ENCODE assay signal across 9 mouse cellular contexts in the genomic region with DNA sequence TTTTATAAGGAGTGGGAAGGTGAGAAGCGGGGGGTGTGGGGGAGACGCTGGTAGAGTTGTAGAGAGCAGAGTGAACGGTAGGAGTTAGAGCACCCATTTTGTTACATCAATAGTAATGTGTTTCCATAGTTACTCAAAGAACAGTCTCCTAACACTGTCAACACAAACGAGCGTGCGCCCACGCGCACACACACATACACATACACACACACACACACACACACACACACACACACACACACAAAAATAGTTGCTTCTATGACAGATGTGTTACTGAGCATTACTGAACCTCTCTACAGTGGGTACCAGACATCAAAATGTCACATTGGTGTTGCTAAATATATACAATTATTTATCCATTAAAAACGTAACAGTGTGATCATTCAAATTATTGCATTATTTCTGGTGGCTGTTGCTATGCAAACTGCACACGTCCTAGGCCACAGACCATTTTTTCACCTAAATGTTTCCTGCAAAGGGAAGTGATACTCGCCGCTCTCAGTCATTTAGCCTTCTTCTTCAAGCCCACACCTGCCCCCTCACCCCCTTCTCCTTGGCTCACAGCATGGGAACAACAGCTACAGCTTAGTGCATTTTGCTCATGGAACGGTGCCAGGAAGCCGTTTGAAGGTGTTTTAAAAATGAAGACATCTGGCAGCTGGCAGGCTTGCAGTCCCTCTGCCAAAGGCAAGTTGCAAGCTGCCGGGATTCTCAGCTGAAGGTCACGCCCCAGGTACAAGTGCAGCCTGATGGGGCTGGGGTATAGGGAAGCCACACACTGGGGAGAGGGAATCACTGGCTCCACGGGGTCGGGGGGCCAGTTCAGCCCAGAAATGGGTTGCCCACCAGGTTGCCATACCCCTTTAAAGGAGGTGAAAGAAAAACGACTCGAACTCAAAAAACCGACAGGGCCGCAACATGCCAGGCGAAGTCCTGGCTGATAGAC.
DNase-seq lines count a peak whose midpoint lies in the region; ATAC-seq and TF ChIP-seq lines count a peak whose summit lies in the region.
"Had no signal": no experiment of that assay in that cellular context is flagged by ENCODE, and none has a peak within 500 bp of the region (broad histone marks: within the 10 kb centered on the region; RNA-seq: fewer than 3 reads in every experiment).

No protein-coding gene starts in this region.

- no peak overlapping the region for H3K9ac ChIP-seq in neural tube, embryonic 12.5 days
- H3K9ac ChIP-seq in forebrain, postnatal 0 days, result no peak overlapping the region
- no peak overlapping the region for H3K9ac ChIP-seq in hindbrain, postnatal 0 days (replicated peaks; ENCODE audit: low read length)
- no peak overlapping the region for H3K9ac ChIP-seq in neural tube, embryonic 13.5 days
- no peak overlapping the region for H3K9ac ChIP-seq in intestine, postnatal 0 days (ENCODE audit: low read depth, low read length)
- H3K9ac ChIP-seq: liver, embryonic 14.5 days had no signal

- H3K27me3 ChIP-seq in neural tube, embryonic 12.5 days (replicated peaks), result no peaks in the 10 kb centered on the region
- no peaks in the 10 kb centered on the region for H3K27me3 ChIP-seq in forebrain, postnatal 0 days (ENCODE audit: insufficient read depth, low read length)
- H3K27me3 ChIP-seq in hindbrain, postnatal 0 days (ENCODE audit: insufficient read depth, low read length), result no peaks in the 10 kb centered on the region
- H3K27me3 ChIP-seq in neural tube, embryonic 13.5 days, result no peaks in the 10 kb centered on the region
- H3K27me3 ChIP-seq in intestine, postnatal 0 days (replicated peaks; ENCODE audit: control insufficient read depth, insufficient read depth, low read length), result no peaks in the 10 kb centered on the region

- peak; percentile 56; the same call in 1 of the 2 replicates for ATAC-seq in neural tube, embryonic 12.5 days (ENCODE audit: low FRiP score, low read depth)
- peak; percentile 87 for ATAC-seq in forebrain, postnatal 0 days
- ATAC-seq in hindbrain, postnatal 0 days, result peak; percentile 49; the same call in 1 of the 2 replicates
- peak; percentile 71 for ATAC-seq in neural tube, embryonic 13.5 days (ENCODE audit: low read depth)
- ATAC-seq in intestine, postnatal 0 days, result no peak

- no peak for DNase-seq in neural tube, embryonic 10.5 days (ENCODE audit: extremely low spot score, low spot score)
- no peak for DNase-seq in forebrain, postnatal 0 days
- peak; percentile 80 for DNase-seq in hindbrain, postnatal 0 days (ENCODE audit: low spot score)
- no peak for DNase-seq in urinary bladder, postnatal 10 days (ENCODE audit: low spot score)
- no peak for DNase-seq in gastrocnemius, postnatal 4 days (ENCODE audit: low spot score in 2 of 2)

- H3K27ac ChIP-seq in neural tube, embryonic 12.5 days, result no peak overlapping the region
- H3K27ac ChIP-seq in forebrain, postnatal 0 days (ENCODE audit: low read depth, low read length), result peak overlapping the region; percentile 40; the same call in 1 of the 2 replicates
- H3K27ac ChIP-seq in hindbrain, postnatal 0 days, result no peak overlapping the region
- peak overlapping the region; percentile 6; the same call in 1 of the 2 replicates for H3K27ac ChIP-seq in neural tube, embryonic 13.5 days (replicated peaks)
- H3K27ac ChIP-seq in intestine, postnatal 0 days (ENCODE audit: low read depth, low read length), result no peak overlapping the region
- H3K27ac ChIP-seq: liver, embryonic 14.5 days had no signal

- H3K4me2 ChIP-seq in neural tube, embryonic 12.5 days (replicated peaks), result no peak overlapping the region
- no peak overlapping the region for H3K4me2 ChIP-seq in forebrain, postnatal 0 days (ENCODE audit: low read depth)
- H3K4me2 ChIP-seq in hindbrain, postnatal 0 days (ENCODE audit: low read depth, low read length), result 0 out of 2 replicates have a peak overlapping the region, but pooled peaks have one; percentile 33
- H3K4me2 ChIP-seq in neural tube, embryonic 13.5 days, result no peak overlapping the region
- no peak overlapping the region for H3K4me2 ChIP-seq in intestine, postnatal 0 days (replicated peaks; ENCODE audit: low read depth)

- H3K9me3 ChIP-seq in neural tube, embryonic 12.5 days, result no peaks in the 10 kb centered on the region
- no peaks in the 10 kb centered on the region for H3K9me3 ChIP-seq in forebrain, postnatal 0 days (ENCODE audit: low read length)
- no peaks in the 10 kb centered on the region for H3K9me3 ChIP-seq in hindbrain, postnatal 0 days (ENCODE audit: low read length)
- no peaks in the 10 kb centered on the region for H3K9me3 ChIP-seq in neural tube, embryonic 13.5 days
- H3K9me3 ChIP-seq in intestine, postnatal 0 days (ENCODE audit: control insufficient read depth), result no peaks in the 10 kb centered on the region

- no peaks in the 10 kb centered on the region for H3K36me3 ChIP-seq in neural tube, embryonic 12.5 days
- no peaks in the 10 kb centered on the region for H3K36me3 ChIP-seq in forebrain, postnatal 0 days (ENCODE audit: insufficient read depth)
- no peaks in the 10 kb centered on the region for H3K36me3 ChIP-seq in hindbrain, postnatal 0 days (ENCODE audit: insufficient read depth, low read length)
- no peaks in the 10 kb centered on the region for H3K36me3 ChIP-seq in neural tube, embryonic 13.5 days
- no peaks in the 10 kb centered on the region for H3K36me3 ChIP-seq in intestine, postnatal 0 days (ENCODE audit: control insufficient read depth, insufficient read depth)

- H3K4me1 ChIP-seq in neural tube, embryonic 12.5 days, result peaks cover 10% of the 10 kb centered on the region
- H3K4me1 ChIP-seq in forebrain, postnatal 0 days (ENCODE audit: insufficient read depth), result peaks cover 12% of the 10 kb centered on the region
- peaks cover 3% of the 10 kb centered on the region; the same call in 1 of the 2 replicates for H3K4me1 ChIP-seq in hindbrain, postnatal 0 days (ENCODE audit: insufficient read depth, low read length)
- peaks cover 13% of the 10 kb centered on the region for H3K4me1 ChIP-seq in neural tube, embryonic 13.5 days (replicated peaks)
- H3K4me1 ChIP-seq in intestine, postnatal 0 days (replicated peaks; ENCODE audit: control insufficient read depth, insufficient read depth, low read length), result no peaks in the 10 kb centered on the region

- TF ChIP-seq CTCF in forebrain, postnatal 0 days (IDR thresholded peaks at IDR 0.05; ENCODE audit: low read depth), result no peak
- no peak for TF ChIP-seq CTCF in hindbrain, postnatal 0 days (IDR thresholded peaks at IDR 0.05; ENCODE audit: low read depth)
- no peak for TF ChIP-seq CTCF in intestine, postnatal 0 days (IDR thresholded peaks at IDR 0.05; ENCODE audit: low read depth)

- WGBS in neural tube, embryonic 12.5 days, result 71% methylated on average over 23 of the region's 23 CpGs
- 29% methylated on average over 23 of the region's 23 CpGs for WGBS in forebrain, postnatal 0 days
- WGBS in hindbrain, postnatal 0 days, result 40% methylated on average over 23 of the region's 23 CpGs
- 53% methylated on average over 23 of the region's 23 CpGs for WGBS in neural tube, embryonic 13.5 days
- 75% methylated on average over 23 of the region's 23 CpGs for WGBS in intestine, postnatal 0 days

- H3K4me3 ChIP-seq in neural tube, embryonic 12.5 days, result no peak overlapping the region
- no peak overlapping the region for H3K4me3 ChIP-seq in forebrain, postnatal 0 days (ENCODE audit: low read depth, low read length)
- no peak overlapping the region for H3K4me3 ChIP-seq in hindbrain, postnatal 0 days (ENCODE audit: low read length)
- no peak overlapping the region for H3K4me3 ChIP-seq in neural tube, embryonic 13.5 days
- H3K4me3 ChIP-seq in intestine, postnatal 0 days (ENCODE audit: low read depth, low read length), result no peak overlapping the region

Comparison
In these comparisons a context has a peak if more than half of its experiments do, and no peak if none do; other contexts are left out.
1. H3K27ac ChIP-seq: peak in forebrain, postnatal 0 days (single experiment) and neural tube, embryonic 13.5 days (single experiment); none in neural tube, embryonic 12.5 days (single experiment), hindbrain, postnatal 0 days (single experiment) and intestine, postnatal 0 days (single experiment).